In genomic region chr11:97499865-97500719, GRCm38 (mm10) we compare ENCODE assay signal across 10 mouse cellular contexts. TPM values are rescaled to one million over a fixed set of nuclear protein-coding genes. Genes with fewer than 3 reads are reported as not detected.
DNase-seq lines count a peak whose midpoint lies in the region; ATAC-seq and TF ChIP-seq lines count a peak whose summit lies in the region.
"Had no signal": no experiment of that assay in that cellular context is flagged by ENCODE, and none has a peak within 500 bp of the region (broad histone marks: within the 10 kb centered on the region; RNA-seq: fewer than 3 reads in every experiment).

TSS of gene 4933428G20Rik (minus strand) at chr11:97500340.

- peak; percentile 36; the same call in 1 of the 2 replicates for ATAC-seq in frontal cortex, adult (ENCODE audit: low TSS enrichment)
- ATAC-seq in liver, embryonic 13.5 days (ENCODE audit: low read depth): no peak; the same call in 1 of the 2 replicates
- ATAC-seq in stomach, postnatal 0 days (ENCODE audit: low FRiP score, low TSS enrichment): no peak

- H3K36me3 ChIP-seq in testis, adult 2 months (ENCODE audit: control insufficient read depth, insufficient read depth, low read length): no peaks in the 10 kb centered on the region
- H3K36me3 ChIP-seq in liver, embryonic 13.5 days: peaks cover 68% of the 10 kb centered on the region
- peaks cover 12% of the 10 kb centered on the region for H3K36me3 ChIP-seq in stomach, postnatal 0 days (ENCODE audit: control insufficient read depth, insufficient read depth, low read length)

- H3K9me3 ChIP-seq in liver, embryonic 13.5 days (replicated peaks): no peaks in the 10 kb centered on the region
- H3K9me3 ChIP-seq in stomach, postnatal 0 days (ENCODE audit: control insufficient read depth, low read length): no peaks in the 10 kb centered on the region

- peak within 1 kb of the TSS; percentile 23; the same call in 1 of the 2 replicates for H3K27ac ChIP-seq in testis, adult 2 months (ENCODE audit: control insufficient read depth, insufficient read depth, low read depth, low read length)
- H3K27ac ChIP-seq in liver, embryonic 13.5 days: no peak within 1 kb of the TSS
- H3K27ac ChIP-seq in stomach, postnatal 0 days (replicated peaks): no peak within 1 kb of the TSS

- TF ChIP-seq POLR2A in testis, adult 2 months (IDR thresholded peaks at IDR 0.05; ENCODE audit: control insufficient read depth, low read depth, low read length): no peak

- peak within 1 kb of the TSS; percentile 37 for H3K4me2 ChIP-seq in liver, embryonic 13.5 days
- 0 out of 2 replicates have a peak within 1 kb of the TSS, but pooled peaks have one; percentile 11 for H3K4me2 ChIP-seq in stomach, postnatal 0 days (replicated peaks; ENCODE audit: low read depth)

- no peak within 1 kb of the TSS for H3K9ac ChIP-seq in liver, embryonic 13.5 days
- H3K9ac ChIP-seq in stomach, postnatal 0 days (ENCODE audit: low read length): no peak within 1 kb of the TSS

- H3K4me1 ChIP-seq in testis, adult 2 months (ENCODE audit: control insufficient read depth, insufficient read depth, low read length): peaks cover 11% of the 10 kb centered on the region
- H3K4me1 ChIP-seq in liver, embryonic 13.5 days (replicated peaks): peaks cover 12% of the 10 kb centered on the region; the same call in 1 of the 2 replicates
- no peaks in the 10 kb centered on the region for H3K4me1 ChIP-seq in stomach, postnatal 0 days (replicated peaks; ENCODE audit: control insufficient read depth, insufficient read depth)

- TF ChIP-seq EP300 in stomach, postnatal 0 days (optimal IDR thresholded peaks at IDR 0.05): no peak

- no peak for DNase-seq in frontal cortex, postnatal 25 days (ENCODE audit: low spot score in 2 of 2)
- no peak for DNase-seq in testis, postnatal 10 days (ENCODE audit: low spot score)
- DNase-seq in liver, embryonic 13.5 days: no peak
- no peak for DNase-seq in stomach, postnatal 0 days (ENCODE audit: low spot score)
- DNase-seq in cerebellum, adult 9-11 months: no peak
- DNase-seq in c-Kit-positive CD71-positive TER-119-positive erythroid progenitor cells, embryonic 14.5 days (ENCODE audit: low spot score): no peak
- DNase-seq: adrenal gland, adult 8-10 months; B cell, adult 2 months had no signal

- no peaks in the 10 kb centered on the region for H3K27me3 ChIP-seq in testis, adult 2 months (ENCODE audit: control insufficient read depth, insufficient read depth, low read length)
- peaks cover 22% of the 10 kb centered on the region for H3K27me3 ChIP-seq in liver, embryonic 13.5 days
- no peaks in the 10 kb centered on the region for H3K27me3 ChIP-seq in stomach, postnatal 0 days (ENCODE audit: control insufficient read depth, insufficient read depth, low read length)

- H3K4me3 ChIP-seq in testis, adult 2 months (ENCODE audit: control insufficient read depth, low read depth, low read length): peak within 1 kb of the TSS; percentile 76
- peak within 1 kb of the TSS; percentile 21 for H3K4me3 ChIP-seq in liver, embryonic 13.5 days (replicated peaks)
- H3K4me3 ChIP-seq in stomach, postnatal 0 days (ENCODE audit: low read depth, low read length): 0 out of 2 replicates have a peak within 1 kb of the TSS, but pooled peaks have one; percentile 10

- WGBS in liver, embryonic 13.5 days (ENCODE audit: insufficient replicate concordance): 64% methylated on average over 88 of the region's 88 CpGs
- 51% methylated on average over 88 of the region's 88 CpGs for WGBS in stomach, postnatal 0 days

- no peak for TF ChIP-seq CTCF in testis, adult 2 months (IDR thresholded peaks at IDR 0.05; ENCODE audit: control insufficient read depth, insufficient read depth, insufficient replicate concordance, low read depth, low read length)
- no peak for TF ChIP-seq CTCF in stomach, postnatal 0 days (IDR thresholded peaks at IDR 0.05; ENCODE audit: low read depth)

RNA-seq across cellular contexts. Expression of gene 4933428G20Rik, which starts in this region (rescaled TPM):
- polyA plus RNA-seq in testis, adult 2 months (2012; rRNA removed): 24.3 and 28.7 TPM in 2 replicates
- polyA plus RNA-seq in liver, embryonic 13.5 days (2015; fragmentation: Nextera tagmentation; extraction: Ambion mirVana): 0.75 and 0.81 TPM in 2 replicates
- 0.16 and 0.25 TPM in 2 replicates for polyA plus RNA-seq in stomach, postnatal 0 days (2015; fragmentation: Nextera tagmentation; extraction: Ambion mirVana)

Comparison
In these comparisons a context has a peak if more than half of its experiments do, and no peak if none do; other contexts are left out.
1. RNA of gene 4933428G20Rik (polyA plus RNA-seq): 24.3 to 28.7 TPM in testis, adult 2 months; 0.75 to 0.81 TPM in liver, embryonic 13.5 days and 0.16 to 0.25 TPM in stomach, postnatal 0 days; every median in the first group is over 10 times any median in the second.
2. H3K4me3 ChIP-seq: peak in every context shown above with its lines; median percentile 76 in testis, adult 2 months; 21 in liver, embryonic 13.5 days; 10 in stomach, postnatal 0 days.